Mouse (Mus musculus) CD4-positive, CD25-positive, alpha-beta regulatory T cell, adult 2 months (primary cell): ENCODE measurements at regions not wholly inside any gene's neighbourhood (a gene's known extent, or its start where the extent isn't known, plus 50 kb on each side); places are given as distances from the start of the nearest gene placed in this dataset.
A peak's percentile ranks its signal among the peaks of the same experiment; 100 is the strongest.

ENCODE experiments used
- DNase-seq: peaks from one replicate; pipeline ENCODE4 v3.0.0-alpha.2; 2012; ENCODE audit warnings: low read depth, low spot score

- DNase-seq, result no peak
These were observed 241.6 kb upstream of the Hs6st1 start for GRCm38 (mm10) chr1:35826575-35827114.

GRCm38 (mm10) chr1:35827471-35827870, 240.7 kb upstream of the Hs6st1 start:
- no peak for DNase-seq

- no peak for DNase-seq
These were observed 234.0 kb upstream of the Hs6st1 start for GRCm38 (mm10) chr1:35834180-35834579.

- no peak for DNase-seq
These were observed 231.6 kb upstream of the Hs6st1 start for GRCm38 (mm10) chr1:35836552-35836951.

GRCm38 (mm10) chr1:35838625-35839024, 229.6 kb upstream of the Hs6st1 start:
- no peak for DNase-seq

GRCm38 (mm10) chr1:35839446-35839845, 228.8 kb upstream of the Hs6st1 start:
- peak; percentile 72 for DNase-seq

GRCm38 (mm10) chr1:35841626-35842025, 226.6 kb upstream of the Hs6st1 start:
- no peak for DNase-seq

- no peak for DNase-seq
These were observed 225.5 kb upstream of the Hs6st1 start for GRCm38 (mm10) chr1:35842707-35843106.

- no peak for DNase-seq
These were observed 224.6 kb upstream of the Hs6st1 start for GRCm38 (mm10) chr1:35843566-35843965.

- peak; percentile 52 for DNase-seq
These were observed 221.8 kb upstream of the Hs6st1 start for GRCm38 (mm10) chr1:35846224-35846936.

GRCm38 (mm10) chr1:35848160-35848954, 219.8 kb upstream of the Hs6st1 start:
- no peak for DNase-seq

- DNase-seq, result no peak
These were observed 218.6 kb upstream of the Hs6st1 start for GRCm38 (mm10) chr1:35849406-35850190.

- DNase-seq, result no peak
These were observed 218.0 kb upstream of the Hs6st1 start for GRCm38 (mm10) chr1:35850191-35850545.

- no peak for DNase-seq
These were observed 217.6 kb upstream of the Hs6st1 start for GRCm38 (mm10) chr1:35850566-35851085.

GRCm38 (mm10) chr1:35851681-35852409, 216.4 kb upstream of the Hs6st1 start:
- no peak for DNase-seq

GRCm38 (mm10) chr1:35853018-35853417, 215.2 kb upstream of the Hs6st1 start:
- DNase-seq, result no peak

- DNase-seq, result no peak
These were observed 212.6 kb upstream of the Hs6st1 start for GRCm38 (mm10) chr1:35855650-35856049.

GRCm38 (mm10) chr1:35858342-35858741, 209.9 kb upstream of the Hs6st1 start:
- DNase-seq, result no peak

GRCm38 (mm10) chr1:35860779-35861178, 207.4 kb upstream of the Hs6st1 start:
- peak; percentile 40 for DNase-seq

GRCm38 (mm10) chr1:35862196-35862595, 206.0 kb upstream of the Hs6st1 start:
- DNase-seq, result peak; percentile 45

- DNase-seq, result peak; percentile 11
These were observed 205.5 kb upstream of the Hs6st1 start for GRCm38 (mm10) chr1:35862661-35863060.
